Mouse (Mus musculus) heart, embryonic 10.5 days (tissue): ENCODE data around the gene Lasp1. TPM values are rescaled to one million over a fixed set of nuclear protein-coding genes. Genes with fewer than 3 reads are reported as not detected.

Experiments
- DNase-seq: peaks from one replicate; pipeline ENCODE4 v3.0.0-alpha.2; 2017; ENCODE audit warnings: low spot score
- H3K27ac ChIP-seq: fragments of 300-500 bp; sonication (generic); 2 replicates; pipeline ENCODE4 v1.5.1; 2016; ENCODE audit warnings: mild to moderate bottlenecking
- H3K27me3 ChIP-seq: fragments of 300-500 bp; sonication (generic); 2 replicates; pipeline ENCODE4 v1.6.1; 2016; ENCODE audit warnings: mild to moderate bottlenecking; ENCODE audit not compliant: poor library complexity, insufficient read depth, severe bottlenecking
- H3K36me3 ChIP-seq: fragments of 300-500 bp; sonication (generic); 2 replicates; pipeline ENCODE4 v1.6.1; 2016; ENCODE audit warnings: mild to moderate bottlenecking, moderate library complexity
- H3K4me1 ChIP-seq: fragments of 300-500 bp; sonication (generic); 2 replicates; pipeline ENCODE4 v1.6.1; 2016; ENCODE audit warnings: mild to moderate bottlenecking
- H3K4me3 ChIP-seq: fragments of 300-500 bp; sonication (generic); 2 replicates; pipeline ENCODE4 v1.5.1; 2016; ENCODE audit warnings: mild to moderate bottlenecking, moderate library complexity
- H3K9me3 ChIP-seq: fragments of 300-500 bp; sonication (generic); 2 replicates; pipeline ENCODE4 v1.6.1; 2016; ENCODE audit warnings: mild to moderate bottlenecking, moderate library complexity
- WGBS: fragments of 180-500 bp; shearing (Covaris S2); methylation state at CpG from one replicate; pipeline ENCODE4 v1.1.7; 2016; 5-methylcytosine and 5-hydroxymethylcytosine counted together
- polyA plus RNA-seq: library from polyadenylated mRNA; unstranded; fragments of >200 nt; fragmentation: Nextera tagmentation; extraction: Ambion mirVana; gene quantifications from 2 replicates; pipeline ENCODE4 v1.2.1, GENCODE M21; 2016

Lasp1 gene
- polyA plus RNA-seq, 1 experiment from 2014 or later, result 65.1 TPM

DNA sequence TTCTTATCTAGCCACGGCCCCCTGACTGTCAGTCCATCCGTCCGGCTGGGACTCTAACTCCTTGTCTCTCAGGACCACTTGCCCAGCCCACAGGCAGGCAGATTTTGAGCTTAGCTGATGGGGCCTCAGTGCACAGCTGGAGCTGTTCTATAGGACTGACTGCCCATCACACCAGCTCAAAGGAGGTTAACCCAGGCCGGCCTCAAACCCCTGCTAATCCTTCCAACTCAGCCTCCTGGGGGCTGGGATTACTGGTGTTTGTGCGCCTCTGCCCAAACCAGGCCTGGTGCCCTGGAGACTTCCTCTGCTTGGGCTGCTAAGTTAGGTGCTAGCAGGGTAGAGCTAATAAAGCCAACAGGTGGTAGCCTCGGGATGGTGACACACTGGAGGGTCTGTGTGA is 19.2 kb downstream of the Lasp1 start:
- H3K9me3 ChIP-seq, result no peaks in the 10 kb centered on the region
- WGBS, result 36% methylated on average over 6 of the region's 6 CpGs
- DNase-seq, result no peak
- H3K36me3 ChIP-seq, result peaks cover 61% of the 10 kb centered on the region
- H3K4me1 ChIP-seq, result peaks cover 94% of the 10 kb centered on the region
- H3K27ac ChIP-seq, result peak overlapping the region; percentile 89
- no peak overlapping the region for H3K4me3 ChIP-seq
- H3K27me3 ChIP-seq, result no peaks in the 10 kb centered on the region

DNA sequence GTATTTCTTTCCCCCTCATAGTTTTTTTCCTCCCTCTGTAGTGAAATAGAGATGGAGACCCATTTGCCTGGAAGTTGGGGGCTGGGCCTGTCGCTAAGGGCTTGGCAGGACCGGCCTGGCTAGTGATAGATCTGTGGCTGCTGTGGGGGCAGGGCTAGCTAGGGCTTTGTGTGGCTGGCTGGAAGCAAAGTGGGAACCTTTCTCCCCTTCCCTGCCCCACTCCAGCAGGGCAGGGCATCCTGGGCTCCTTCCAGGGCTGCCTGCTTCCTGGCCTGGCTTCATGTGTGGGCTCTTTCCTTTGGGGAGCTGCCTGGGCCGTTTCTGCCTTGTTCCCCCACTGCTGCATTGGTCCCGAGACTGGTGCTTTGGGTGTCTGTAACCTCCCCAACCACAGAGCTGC is 19.8 kb downstream of the Lasp1 start:
- WGBS, result 15% methylated on average over 4 of the region's 4 CpGs
- no peaks in the 10 kb centered on the region for H3K27me3 ChIP-seq
- peak overlapping the region; percentile 89 for H3K27ac ChIP-seq
- peaks cover 59% of the 10 kb centered on the region for H3K36me3 ChIP-seq
- DNase-seq, result no peak
- H3K4me3 ChIP-seq, result no peak overlapping the region
- H3K9me3 ChIP-seq, result no peaks in the 10 kb centered on the region
- H3K4me1 ChIP-seq, result peaks cover 92% of the 10 kb centered on the region

DNA sequence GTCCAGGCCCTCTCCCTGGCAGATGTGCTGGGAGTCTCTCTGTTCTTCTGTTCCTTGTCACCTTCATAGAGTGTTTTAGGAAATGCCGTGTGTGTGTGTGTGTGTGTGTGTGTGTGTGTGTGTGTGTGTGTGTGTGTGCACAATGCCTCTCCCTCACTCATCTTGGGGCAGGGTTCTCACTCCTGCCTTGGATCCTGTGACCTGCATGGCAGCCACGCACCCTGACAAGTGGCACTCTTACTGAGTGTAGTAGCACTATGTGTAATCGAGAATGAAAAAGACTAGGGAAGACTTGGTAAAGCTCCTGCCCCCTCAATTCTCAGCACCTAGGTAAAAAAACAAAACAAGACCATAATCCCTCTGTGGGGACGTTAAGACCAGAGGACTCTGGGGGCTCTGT is 20.3 kb downstream of the Lasp1 start:
- Histone ChIP-seq H3K27ac (peak overlapping the region; percentile 89), H3K4me3 (no peak overlapping the region), H3K9me3 (no peaks in the 10 kb centered on the region), H3K36me3 (peaks cover 58% of the 10 kb centered on the region), H3K27me3 (no peaks in the 10 kb centered on the region), H3K4me1 (peaks cover 87% of the 10 kb centered on the region)
- 49% methylated on average over 4 of the region's 4 CpGs for WGBS
- DNase-seq, result no peak

DNA sequence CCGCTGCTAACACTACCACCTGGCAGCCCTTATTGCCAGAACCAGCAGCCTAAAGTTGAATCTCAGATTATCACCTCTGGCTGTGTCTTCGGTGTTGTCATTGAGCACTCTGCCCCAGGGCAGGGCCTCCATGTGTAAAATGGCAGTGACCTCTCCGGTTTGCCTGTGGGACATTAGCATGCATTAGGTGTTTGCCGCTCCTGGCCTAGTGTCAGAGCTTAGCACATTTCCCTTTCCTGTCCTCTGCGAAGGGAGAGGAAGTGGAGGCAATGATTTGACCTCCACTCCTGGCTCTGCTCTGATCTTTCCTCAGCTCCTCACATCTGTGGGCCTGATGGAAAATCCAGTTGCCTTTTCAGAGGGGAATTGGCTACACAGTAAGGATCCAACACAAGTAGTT is 21.1 kb downstream of the Lasp1 start:
- peaks cover 58% of the 10 kb centered on the region for H3K36me3 ChIP-seq
- H3K9me3 ChIP-seq, result no peaks in the 10 kb centered on the region
- no peak overlapping the region for H3K4me3 ChIP-seq
- peaks cover 78% of the 10 kb centered on the region for H3K4me1 ChIP-seq
- no peaks in the 10 kb centered on the region for H3K27me3 ChIP-seq
- no peak for DNase-seq
- no peak overlapping the region; the same call in 1 of the 2 replicates for H3K27ac ChIP-seq
- WGBS, result 65% methylated on average over 5 of the region's 5 CpGs

DNA sequence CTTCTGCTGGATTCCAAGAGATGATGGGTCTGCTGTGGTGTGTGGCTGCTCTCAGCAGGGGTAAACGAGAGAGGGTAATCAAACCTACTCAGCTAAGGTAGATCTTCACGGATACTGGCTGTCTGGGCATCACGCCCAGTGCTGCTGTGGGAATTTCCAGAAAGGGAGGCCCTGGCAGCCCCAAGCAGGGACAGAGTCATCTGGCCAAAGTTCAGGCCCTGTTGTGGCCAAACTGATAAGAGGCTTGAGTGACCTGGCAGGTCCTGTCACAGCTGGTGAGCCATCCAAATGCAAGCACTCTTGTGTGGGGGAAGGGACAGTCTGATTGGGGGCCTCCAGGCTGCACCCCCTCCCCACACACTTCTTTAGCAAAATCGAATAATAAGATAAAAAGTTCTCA is 22.0 kb downstream of the Lasp1 start:
- H3K27me3 ChIP-seq, result no peaks in the 10 kb centered on the region
- peaks cover 69% of the 10 kb centered on the region for H3K4me1 ChIP-seq
- H3K9me3 ChIP-seq, result no peaks in the 10 kb centered on the region
- H3K4me3 ChIP-seq, result no peak overlapping the region
- no peak for DNase-seq
- 27% methylated on average over 4 of the region's 4 CpGs for WGBS
- H3K27ac ChIP-seq, result peak overlapping the region; percentile 59; the same call in 1 of the 2 replicates
- H3K36me3 ChIP-seq, result peaks cover 59% of the 10 kb centered on the region

DNA sequence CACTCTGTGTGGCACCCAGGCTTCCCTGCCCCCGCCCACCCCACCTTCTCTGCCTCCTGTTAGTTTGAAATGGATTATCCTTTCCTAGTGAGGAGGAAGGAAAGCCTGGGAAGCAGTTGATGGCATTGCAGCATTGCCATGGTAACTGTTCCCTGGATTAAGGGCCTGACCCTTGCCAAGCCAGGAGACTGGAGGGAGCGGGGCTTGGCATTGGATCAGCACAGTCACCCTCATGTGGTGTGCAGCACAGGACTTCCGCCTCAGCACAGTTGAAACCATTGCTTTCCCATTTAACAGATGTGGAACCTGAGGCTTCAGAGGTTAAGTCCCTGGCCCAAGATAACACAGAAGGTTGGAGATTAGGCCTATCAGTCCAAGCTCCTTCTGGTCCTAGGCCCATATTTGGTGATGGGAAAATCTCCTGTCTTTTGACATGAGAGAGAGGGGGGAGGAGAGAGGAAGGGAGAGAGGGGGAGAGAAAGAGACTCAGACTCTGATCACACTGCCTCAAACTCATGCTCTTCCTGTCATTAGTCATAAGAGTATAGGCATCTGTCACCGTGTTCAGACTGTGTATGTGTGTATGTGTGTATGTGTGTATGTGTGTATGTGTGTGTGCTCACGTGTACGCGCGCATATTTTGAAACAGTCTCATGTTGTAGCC is 22.7 kb downstream of the Lasp1 start:
- no peaks in the 10 kb centered on the region for H3K27me3 ChIP-seq
- H3K4me3 ChIP-seq, result no peak overlapping the region; the same call in 1 of the 2 replicates
- no peaks in the 10 kb centered on the region for H3K9me3 ChIP-seq
- no peak for DNase-seq
- peaks cover 67% of the 10 kb centered on the region for H3K4me1 ChIP-seq
- peaks cover 60% of the 10 kb centered on the region for H3K36me3 ChIP-seq
- WGBS, result 93% methylated on average over 8 of the region's 8 CpGs
- H3K27ac ChIP-seq, result peak overlapping the region; percentile 59

DNA sequence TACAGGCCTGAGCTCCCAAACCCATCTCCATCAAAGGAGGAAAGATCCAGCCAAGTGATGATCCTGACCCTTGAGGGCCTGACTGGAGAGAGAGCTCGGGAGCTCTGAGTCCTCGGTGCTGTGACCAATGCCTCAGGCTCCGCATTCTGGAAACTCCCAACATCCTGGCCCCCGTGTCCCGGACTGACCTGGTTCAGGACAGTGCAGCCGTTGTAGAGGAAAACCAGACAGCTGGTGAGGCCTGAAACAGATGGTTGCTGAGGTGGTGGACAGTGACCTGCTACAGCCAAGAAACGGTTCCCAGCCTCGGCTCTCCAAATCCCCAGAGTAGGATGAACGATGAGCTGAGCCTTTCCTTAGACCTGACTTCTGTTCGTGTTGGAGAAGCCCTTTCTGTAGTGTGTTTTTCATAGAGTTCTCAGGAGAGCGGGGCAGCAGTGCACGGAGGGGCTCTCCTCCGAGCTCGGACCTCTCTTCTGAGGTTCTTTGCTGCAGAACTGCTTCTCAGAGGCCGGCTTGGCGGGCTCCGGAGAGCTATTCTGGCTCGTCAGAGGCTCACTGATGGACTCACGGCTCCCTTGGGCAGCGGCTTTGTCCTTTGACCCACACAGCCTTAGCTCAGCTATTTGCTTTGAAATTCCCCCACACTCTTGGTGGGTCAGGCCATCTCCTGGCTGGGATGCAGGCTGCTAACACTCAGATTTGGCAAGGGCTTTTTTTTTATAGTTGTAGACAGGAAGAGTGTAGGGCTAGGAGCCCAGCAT is 24.2 kb downstream of the Lasp1 start:
- WGBS, result 73% methylated on average over 20 of the region's 20 CpGs
- no peak overlapping the region for H3K4me3 ChIP-seq
- peaks cover 68% of the 10 kb centered on the region for H3K36me3 ChIP-seq
- no peak for DNase-seq
- H3K27me3 ChIP-seq, result no peaks in the 10 kb centered on the region
- H3K9me3 ChIP-seq, result no peaks in the 10 kb centered on the region
- H3K27ac ChIP-seq, result peak overlapping the region; percentile 59; the same call in 1 of the 2 replicates
- H3K4me1 ChIP-seq, result peaks cover 64% of the 10 kb centered on the region

DNA sequence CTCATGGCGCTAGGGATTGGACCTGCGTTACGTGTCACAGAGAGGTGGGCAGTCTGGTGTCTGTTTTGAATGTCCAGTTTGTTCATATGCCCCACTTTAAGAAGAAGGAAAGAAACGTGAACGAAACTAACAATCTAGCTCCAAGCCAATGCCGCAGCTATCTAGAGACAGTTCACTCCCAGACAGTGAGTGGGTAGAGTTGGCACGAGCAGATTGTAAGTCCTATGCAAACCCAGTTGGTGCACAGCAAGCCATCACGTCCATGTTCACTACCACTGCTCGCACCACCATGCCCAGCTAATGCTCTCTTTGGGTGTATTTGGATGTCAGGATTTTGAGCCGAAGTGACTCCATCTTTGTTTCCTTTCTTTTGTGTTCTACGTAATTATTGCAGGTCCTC is 25.4 kb downstream of the Lasp1 start:
- 94% methylated on average over 11 of the region's 11 CpGs for WGBS
- Histone ChIP-seq H3K36me3 (peaks cover 79% of the 10 kb centered on the region), H3K9me3 (no peaks in the 10 kb centered on the region), H3K4me1 (peaks cover 53% of the 10 kb centered on the region), H3K27me3 (no peaks in the 10 kb centered on the region), H3K27ac (no peak overlapping the region), H3K4me3 (no peak overlapping the region)
- no peak for DNase-seq

DNA sequence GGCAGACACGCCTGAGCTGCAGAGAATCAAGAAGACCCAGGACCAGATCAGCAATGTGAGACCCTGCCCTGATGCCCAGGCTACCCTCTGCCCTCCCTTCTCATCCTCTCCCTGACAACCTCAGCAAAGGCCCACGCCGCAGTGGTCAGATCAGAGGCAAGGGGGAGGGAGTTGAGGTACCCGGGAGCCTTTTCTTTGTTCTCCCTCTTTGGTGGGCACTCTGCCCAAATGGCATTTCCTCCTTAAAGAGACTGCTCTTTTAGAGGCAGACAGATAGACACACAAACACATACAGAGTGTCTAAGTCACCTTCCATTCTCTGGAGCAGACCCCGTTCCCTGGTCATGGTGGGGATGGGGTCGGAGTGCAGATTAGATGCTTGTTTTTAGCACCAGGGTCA is 26.1 kb downstream of the Lasp1 start:
- H3K9me3 ChIP-seq, result no peaks in the 10 kb centered on the region
- DNase-seq, result no peak
- H3K4me3 ChIP-seq, result no peak overlapping the region
- peaks cover 46% of the 10 kb centered on the region for H3K4me1 ChIP-seq
- peaks cover 84% of the 10 kb centered on the region for H3K36me3 ChIP-seq
- H3K27me3 ChIP-seq, result no peaks in the 10 kb centered on the region
- no peak overlapping the region for H3K27ac ChIP-seq
- 74% methylated on average over 6 of the region's 6 CpGs for WGBS

DNA sequence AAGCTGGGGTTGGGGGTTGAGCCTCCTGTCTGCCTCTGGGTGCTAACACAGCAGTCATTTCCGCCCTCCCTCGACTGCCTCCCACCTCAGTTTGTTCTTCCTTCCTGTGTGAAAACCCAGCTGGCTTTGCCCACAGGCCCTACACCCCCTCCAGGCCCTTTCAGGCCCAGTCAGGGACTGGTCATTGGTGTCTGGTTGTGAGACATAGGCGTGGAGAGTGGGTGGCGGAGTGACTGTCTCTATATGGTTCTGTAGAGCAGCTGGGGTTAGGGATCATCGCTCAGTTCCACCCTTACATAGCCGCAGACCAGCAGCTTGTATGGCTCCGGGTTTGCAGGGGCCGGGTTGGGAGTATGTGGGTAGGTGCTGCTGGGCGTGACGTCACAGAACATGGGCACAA is 26.5 kb downstream of the Lasp1 start:
- DNase-seq, result no peak
- no peaks in the 10 kb centered on the region for H3K27me3 ChIP-seq
- WGBS, result 80% methylated on average over 10 of the region's 10 CpGs
- peaks cover 86% of the 10 kb centered on the region for H3K36me3 ChIP-seq
- H3K9me3 ChIP-seq, result no peaks in the 10 kb centered on the region
- no peak overlapping the region for H3K4me3 ChIP-seq
- no peak overlapping the region for H3K27ac ChIP-seq
- H3K4me1 ChIP-seq, result peaks cover 42% of the 10 kb centered on the region

DNA sequence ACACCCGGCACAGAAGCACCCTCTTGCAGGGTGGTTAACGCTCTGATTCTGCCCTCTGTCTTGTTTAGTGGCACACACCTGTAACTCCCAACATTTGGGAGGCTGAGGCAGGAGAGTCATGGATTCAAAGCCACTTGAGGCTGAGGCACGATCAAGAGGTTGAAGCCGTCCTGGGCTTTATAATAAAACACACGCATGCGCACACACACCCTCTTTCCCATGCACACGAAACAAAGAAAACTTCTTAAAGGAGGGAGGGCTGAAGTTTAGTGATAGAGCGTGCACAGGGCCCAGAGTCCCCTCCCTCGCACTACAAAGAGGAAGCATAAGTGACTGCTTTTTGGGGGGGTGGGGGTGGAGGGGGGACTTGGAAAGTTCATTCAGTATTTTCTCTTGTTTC is 27.2 kb downstream of the Lasp1 start:
- Histone ChIP-seq H3K9me3 (no peaks in the 10 kb centered on the region), H3K36me3 (peaks cover 84% of the 10 kb centered on the region), H3K4me1 (peaks cover 35% of the 10 kb centered on the region), H3K4me3 (no peak overlapping the region), H3K27ac (no peak overlapping the region), H3K27me3 (no peaks in the 10 kb centered on the region)
- 84% methylated on average over 9 of the region's 9 CpGs for WGBS
- DNase-seq, result no peak

DNA sequence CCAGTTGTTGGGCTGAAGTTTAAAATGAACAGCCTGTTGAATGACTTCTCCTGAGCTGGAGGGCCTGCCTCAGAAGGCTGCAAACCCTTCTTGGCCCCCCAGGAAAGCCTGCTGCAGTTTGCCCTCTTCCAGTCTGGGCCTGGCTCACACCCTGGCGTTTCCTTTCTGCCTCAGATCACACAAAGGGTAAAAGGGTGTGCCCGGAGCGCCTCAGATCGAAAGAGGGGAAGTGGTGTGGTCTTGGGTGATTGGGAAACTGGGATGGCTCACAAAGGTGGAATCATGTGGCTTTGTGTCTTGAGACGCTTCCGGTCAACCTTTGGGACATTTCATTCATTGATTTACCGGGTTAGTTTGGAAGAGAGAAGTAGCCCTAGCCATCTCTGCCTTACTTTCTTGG is 27.6 kb downstream of the Lasp1 start:
- Histone ChIP-seq H3K36me3 (peaks cover 83% of the 10 kb centered on the region), H3K27me3 (no peaks in the 10 kb centered on the region), H3K4me3 (no peak overlapping the region), H3K27ac (no peak overlapping the region), H3K4me1 (peaks cover 31% of the 10 kb centered on the region), H3K9me3 (no peaks in the 10 kb centered on the region)
- WGBS, result 67% methylated on average over 7 of the region's 7 CpGs
- DNase-seq, result no peak

DNA sequence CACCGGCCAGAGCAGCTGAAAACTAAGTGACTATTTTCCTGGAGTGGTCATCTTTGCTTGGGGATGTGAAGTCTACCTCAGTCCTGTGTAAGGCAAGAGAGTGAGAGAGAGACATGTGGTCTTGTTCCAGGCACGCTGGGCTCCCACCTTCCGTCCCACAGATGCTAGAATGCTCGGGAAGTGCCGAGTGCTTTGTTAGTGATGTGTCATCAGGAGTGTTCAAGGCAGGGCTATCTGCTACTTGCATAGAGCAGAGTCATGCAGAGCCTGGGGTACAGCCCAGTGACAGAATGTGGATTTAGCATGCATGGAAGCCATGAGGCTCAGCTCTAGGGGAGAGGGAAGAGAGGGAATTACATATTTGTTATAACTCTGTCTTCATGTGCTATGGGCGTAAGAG is 28.9 kb downstream of the Lasp1 start:
- WGBS, result 61% methylated on average over 6 of the region's 6 CpGs
- no peak for DNase-seq
- H3K27me3 ChIP-seq, result no peaks in the 10 kb centered on the region
- H3K27ac ChIP-seq, result no peak overlapping the region
- H3K4me3 ChIP-seq, result no peak overlapping the region
- peaks cover 87% of the 10 kb centered on the region for H3K36me3 ChIP-seq
- H3K4me1 ChIP-seq, result peaks cover 24% of the 10 kb centered on the region
- no peaks in the 10 kb centered on the region for H3K9me3 ChIP-seq
